Mouse (Mus musculus): ENCODE measurements around the gene Pdzd11. TPM values are rescaled to one million over a fixed set of nuclear protein-coding genes. Genes with fewer than 3 reads are reported as not detected.

The Pdzd11 gene
- polyA plus RNA-seq (2012; rRNA removed) = 22.6 and 23.8 TPM in 2 replicates

DNA sequence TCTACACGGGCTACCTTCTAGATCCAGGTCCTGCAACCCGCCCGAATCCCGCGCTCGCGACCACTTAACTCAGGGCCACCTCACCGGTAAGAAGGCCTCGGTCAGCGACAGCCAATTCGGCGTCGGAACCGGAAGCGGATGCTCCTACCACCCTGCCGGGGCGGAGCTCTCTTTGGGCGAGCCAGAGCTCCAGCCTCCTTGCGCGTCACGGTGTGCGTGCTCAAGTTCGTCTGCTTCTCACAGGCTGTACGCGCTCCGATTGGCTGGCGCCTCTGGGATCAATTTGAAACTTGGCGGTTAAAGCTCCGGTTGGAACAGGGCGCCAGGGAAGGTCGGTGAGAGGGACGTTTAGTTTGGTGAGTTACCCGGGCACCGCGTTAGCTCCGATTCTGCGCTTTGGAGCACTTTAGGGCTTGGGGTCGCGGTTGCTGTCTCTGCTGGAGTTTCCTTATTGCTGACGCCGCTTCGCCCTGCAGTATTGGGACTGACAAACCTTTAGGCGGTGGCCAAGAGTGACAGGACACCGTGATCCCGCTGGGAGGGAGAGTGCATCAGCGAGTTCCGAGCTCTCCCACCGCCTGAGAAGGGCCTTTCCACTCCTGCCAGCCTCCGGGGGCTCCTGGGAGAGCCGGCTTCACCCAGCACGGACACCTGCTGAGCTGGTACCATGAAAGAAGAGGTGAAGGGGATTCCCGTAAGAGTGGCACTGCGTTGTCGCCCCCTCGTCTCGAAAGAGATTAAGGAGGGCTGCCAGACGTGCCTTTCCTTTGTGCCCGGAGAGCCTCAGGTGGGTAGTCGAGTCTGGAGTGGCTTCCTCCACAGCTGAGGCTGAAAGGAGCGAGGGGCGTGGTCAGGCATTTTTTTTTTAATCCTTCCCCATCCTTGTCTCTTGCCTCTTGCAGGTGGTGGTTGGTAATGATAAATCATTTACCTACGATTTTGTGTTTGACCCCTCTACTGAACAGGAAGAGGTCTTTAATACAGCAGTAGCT is at the start of gene Pdzd11:
Pdzd11 (minus strand) TSS at position 767 of the 992 bp plus-strand sequence.

DNA sequence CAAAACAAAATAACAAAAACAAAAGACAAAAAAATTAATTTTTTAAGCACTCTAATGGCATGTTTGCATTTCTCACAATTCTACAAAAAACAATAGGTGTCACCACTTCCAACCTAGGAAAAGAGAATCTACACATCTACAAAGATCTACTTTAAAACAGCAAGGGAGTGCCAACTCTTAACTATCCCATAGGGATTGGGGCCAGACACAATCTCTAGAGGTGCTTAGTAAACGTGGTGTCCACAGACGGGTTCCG is 894 bp downstream of the Pdzd11 start, which contains the start of gene Kif4:
Kif4 (plus strand) TSS at position 192 of the 256 bp plus-strand sequence.

GRCm38 (mm10) chrX:100605314-100605713 is 21.1 kb downstream of the Pdzd11 start, which contains the start of gene Arr3:
Gene Arr3, plus strand, starts transcription at chrX:100605497.

GRCm38 (mm10) chrX:100594791-100595190 is 31.6 kb downstream of the Pdzd11 start, which contains the start of gene P2ry4:
Gene P2ry4, minus strand, starts transcription at chrX:100594869.

Other genes starting within 250 kb of the Pdzd11 start
- not detected in 2 replicates for gene Otud6a, start 197.6 kb downstream of the Pdzd11 start, polyA plus RNA-seq (2012; rRNA removed)
- gene Awat2, start 183.9 kb downstream of the Pdzd11 start, polyA plus RNA-seq (2012; rRNA removed) = 0.16 and 0.34 TPM in 2 replicates
- 32.7 and 33.7 TPM in 2 replicates for gene Igbp1, start 132.3 kb downstream of the Pdzd11 start, polyA plus RNA-seq (2012; rRNA removed)
- gene Dgat2l6, start 101.7 kb downstream of the Pdzd11 start, polyA plus RNA-seq (2012; rRNA removed) = 0.01 TPM in 1 of 2 replicates, not detected in the other
- 0.02 TPM in 1 of 2 replicates, not detected in the other for gene Awat1, start 54.3 kb downstream of the Pdzd11 start, polyA plus RNA-seq (2012; rRNA removed)
- 0.72 and 0.91 TPM in 2 replicates for gene P2ry4, start 31.7 kb downstream of the Pdzd11 start, polyA plus RNA-seq (2012; rRNA removed)
- not detected in 2 replicates for gene Arr3, start 21.1 kb downstream of the Pdzd11 start, polyA plus RNA-seq (2012; rRNA removed)
- 6.1 TPM in 2 replicates for gene Kif4, start 831 bp downstream of the Pdzd11 start, polyA plus RNA-seq (2012; rRNA removed)
- gene Gdpd2, start 103.3 kb upstream of the Pdzd11 start, polyA plus RNA-seq (2012; rRNA removed) = 0.36 and 0.61 TPM in 2 replicates
- gene Dlg3, start 141.2 kb upstream of the Pdzd11 start, polyA plus RNA-seq (2012; rRNA removed) = 5.4 and 5.6 TPM in 2 replicates

Measured in liver, embryonic 18 days (tissue).